Mouse (Mus musculus): ENCODE results near the gene Ptgds.

DNA sequence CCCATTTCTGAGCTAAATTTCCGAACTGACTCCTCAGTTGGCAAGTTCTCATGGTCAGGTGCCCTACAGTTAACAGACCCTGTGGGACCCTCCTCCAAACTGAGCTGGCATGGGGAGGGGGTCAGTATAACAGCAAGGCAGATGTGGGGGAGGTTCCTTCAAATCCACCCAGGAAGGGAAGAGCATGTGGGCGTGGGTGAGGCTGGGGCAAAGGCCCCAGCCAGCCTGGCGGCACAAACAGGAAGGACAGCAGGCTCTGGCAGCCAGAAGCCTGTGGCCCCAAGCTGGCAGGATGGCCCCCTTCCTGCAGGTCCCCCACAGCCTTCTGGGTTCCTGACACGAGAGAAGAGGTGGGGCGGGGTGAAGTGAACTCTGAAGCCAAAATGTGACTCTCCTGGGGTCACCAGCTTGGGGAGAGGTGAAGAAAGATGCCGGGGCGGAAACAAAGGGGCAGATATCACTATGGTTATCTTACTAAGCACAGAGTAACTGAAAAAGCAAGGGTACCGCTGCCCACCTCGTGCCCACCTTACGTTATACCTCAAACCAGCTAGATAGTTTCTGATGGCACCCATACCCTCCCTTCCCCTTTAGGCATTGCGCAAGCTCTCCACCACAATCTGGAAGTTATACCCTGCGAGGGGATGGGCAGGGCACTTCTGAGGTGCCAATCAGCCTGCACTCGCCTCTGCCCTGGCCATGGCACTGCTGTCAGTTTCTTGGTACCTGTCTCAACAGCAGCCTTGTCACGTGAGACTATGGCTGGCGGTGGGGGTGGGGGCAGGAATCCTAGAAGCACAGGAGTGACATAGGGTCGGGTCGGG, 47.0 kb downstream of the Ptgds start, which contains the start of gene Fut7:
- TF ChIP-seq CTCF (IDR thresholded peaks at IDR 0.05; ENCODE audit: control insufficient read depth, insufficient read depth, low read length), result no peak
- peak; percentile 70; the same call in 1 of the 2 replicates for TF ChIP-seq POLR2A (IDR thresholded peaks at IDR 0.05; ENCODE audit: borderline replicate concordance, control insufficient read depth, low read depth, low read length)
